Mouse (Mus musculus): ENCODE data around the gene Susd4.
A peak's percentile ranks its signal among the peaks of the same experiment; 100 is the strongest.

Gene Susd4

GRCm38 (mm10) chr1:182856636-182857035, 93.0 kb downstream of the Susd4 start:
- DNase-seq (ENCODE audit: low spot score in 2 of 2), result no peak

- DNase-seq (ENCODE audit: low spot score in 2 of 2), result no peak
Observed at GRCm38 (mm10) chr1:182861671-182862358, 98.2 kb downstream of the Susd4 start.

GRCm38 (mm10) chr1:182863396-182863795, 99.7 kb downstream of the Susd4 start:
- no peak for DNase-seq (ENCODE audit: low spot score in 2 of 2)

GRCm38 (mm10) chr1:182867886-182868285, 104.2 kb downstream of the Susd4 start:
- DNase-seq (ENCODE audit: low spot score in 2 of 2), result no peak

- peak; percentile 13 to 42 for DNase-seq (ENCODE audit: low spot score in 2 of 2)
Observed at GRCm38 (mm10) chr1:182868432-182869113, 104.9 kb downstream of the Susd4 start.

GRCm38 (mm10) chr1:182869114-182869456, 105.4 kb downstream of the Susd4 start:
- DNase-seq (ENCODE audit: low spot score in 2 of 2), result no peak

GRCm38 (mm10) chr1:182878156-182878555, 114.5 kb downstream of the Susd4 start:
- no peak for DNase-seq (ENCODE audit: low spot score in 2 of 2)

- no peak for DNase-seq (ENCODE audit: low spot score in 2 of 2)
Observed at GRCm38 (mm10) chr1:182878719-182879118, 115.1 kb downstream of the Susd4 start.

- no peak for DNase-seq (ENCODE audit: low spot score in 2 of 2)
Observed at GRCm38 (mm10) chr1:182881246-182881645, 117.6 kb downstream of the Susd4 start.

GRCm38 (mm10) chr1:182882611-182883010, 119.0 kb downstream of the Susd4 start:
- DNase-seq (ENCODE audit: low spot score in 2 of 2), result no peak

- DNase-seq (ENCODE audit: low spot score in 2 of 2), result peak; percentile 9 to 15
Observed at GRCm38 (mm10) chr1:182895698-182896097, 132.0 kb downstream of the Susd4 start.

GRCm38 (mm10) chr1:182897071-182897470, 133.4 kb downstream of the Susd4 start:
- DNase-seq (ENCODE audit: low spot score in 2 of 2), result no peak

- no peak for DNase-seq (ENCODE audit: low spot score in 2 of 2)
Observed at GRCm38 (mm10) chr1:182897506-182898138, 134.0 kb downstream of the Susd4 start.

- DNase-seq (ENCODE audit: low spot score in 2 of 2), result no peak
Observed at GRCm38 (mm10) chr1:182902095-182902494, 138.4 kb downstream of the Susd4 start.

GRCm38 (mm10) chr1:182902906-182903305, 139.2 kb downstream of the Susd4 start:
- DNase-seq (ENCODE audit: low spot score in 2 of 2), result no peak

GRCm38 (mm10) chr1:182905669-182906068, 142.0 kb downstream of the Susd4 start:
- no peak for DNase-seq (ENCODE audit: low spot score in 2 of 2)

- DNase-seq (ENCODE audit: low spot score in 2 of 2), result peak; percentile 87 to 95
Observed at GRCm38 (mm10) chr1:182908050-182909036, 144.7 kb downstream of the Susd4 start.

GRCm38 (mm10) chr1:182909066-182909465, 145.4 kb downstream of the Susd4 start:
- DNase-seq (ENCODE audit: low spot score in 2 of 2), result no peak

- DNase-seq (ENCODE audit: low spot score in 2 of 2), result no peak
Observed at GRCm38 (mm10) chr1:182909596-182909995, 145.9 kb downstream of the Susd4 start.

GRCm38 (mm10) chr1:182912591-182912990, 148.9 kb downstream of the Susd4 start:
- DNase-seq (ENCODE audit: low spot score in 2 of 2), result no peak

GRCm38 (mm10) chr1:182914121-182914908, 150.7 kb downstream of the Susd4 start:
- DNase-seq (ENCODE audit: low spot score in 2 of 2), result no peak

Measured in urinary bladder, adult 18-20 months (tissue).